Mouse (Mus musculus): Measurements from ENCODE around the gene Tmem91. TPM values are rescaled to one million over a fixed set of nuclear protein-coding genes. Genes with fewer than 3 reads are reported as not detected.

The Tmem91 gene
- total RNA-seq, 1 experiment, result 0.94 TPM

- no peak for TF ChIP-seq ZC3H11A (IDR thresholded peaks at IDR 0.05; ENCODE audit: borderline replicate concordance, low read depth, low read length)
- TF ChIP-seq CHD2 (IDR thresholded peaks at IDR 0.05; ENCODE audit: low read depth, low read length), result no peak
- no peak for TF ChIP-seq HCFC1 (IDR thresholded peaks at IDR 0.05; ENCODE audit: borderline replicate concordance, insufficient read depth, low read length)
- TF ChIP-seq ZNF384 (IDR thresholded peaks at IDR 0.05; ENCODE audit: low read depth, low read length), result no peak
- TF ChIP-seq MAFK (IDR thresholded peaks at IDR 0.05; ENCODE audit: insufficient read depth, low read depth, low read length), result no peak
- Histone ChIP-seq H3K9me3 (ENCODE audit: control insufficient read depth, insufficient read depth, low read depth, low read length) (no peaks in the 10 kb centered on the region), H3K36me3 (ENCODE audit: control insufficient read depth, insufficient read depth, low read length, poor library complexity, severe bottlenecking) (peaks cover 26% of the 10 kb centered on the region), H3K9ac (ENCODE audit: insufficient read depth, low read depth, low read length, poor library complexity, severe bottlenecking) (no peak overlapping the region), H3K4me3 (ENCODE audit: insufficient read depth in 1 of 2, low read depth in 1 of 2, low read length in 2 of 2, poor library complexity in 1 of 2, severe bottlenecking in 1 of 2) (no peak overlapping the region), H3K27ac (ENCODE audit: insufficient read depth, low read depth, low read length, poor library complexity, severe bottlenecking) (no peak overlapping the region), H3K4me1 (ENCODE audit: control insufficient read depth in 2 of 2, insufficient read depth in 2 of 2, low read length in 2 of 2, poor library complexity in 1 of 2) (peaks cover 0 to 19% of the 10 kb centered on the region in 2 experiments; a peak in 3 of 4 replicates)
- in situ Hi-C loops (cut with MboI; ENCODE audit: low sequenced_read_pairs in 2 of 2, unreplicated experiment in 2 of 2), result no loop called here
- no peak for DNase-seq (ENCODE audit: low read depth, low spot score)
Observed at GRCm38 (mm10) chr7:25624851-25625250, 50.1 kb downstream of the Tmem91 start.

- no peaks in the 10 kb centered on the region for H3K9me3 ChIP-seq (ENCODE audit: control insufficient read depth, insufficient read depth, low read depth, low read length)
- H3K4me3 ChIP-seq (ENCODE audit: insufficient read depth in 1 of 2, low read depth in 1 of 2, low read length in 2 of 2, poor library complexity in 1 of 2, severe bottlenecking in 1 of 2), result no peak overlapping the region
- in situ Hi-C loops (cut with MboI; ENCODE audit: low sequenced_read_pairs in 2 of 2, unreplicated experiment in 2 of 2), result no loop called here
- DNase-seq (ENCODE audit: low read depth, low spot score), result no peak
- peaks cover 22% of the 10 kb centered on the region for H3K36me3 ChIP-seq (ENCODE audit: control insufficient read depth, insufficient read depth, low read length, poor library complexity, severe bottlenecking)
- H3K27ac ChIP-seq (ENCODE audit: insufficient read depth, low read depth, low read length, poor library complexity, severe bottlenecking), result no peak overlapping the region
- H3K9ac ChIP-seq (ENCODE audit: insufficient read depth, low read depth, low read length, poor library complexity, severe bottlenecking), result no peak overlapping the region
- TF ChIP-seq ZC3H11A (IDR thresholded peaks at IDR 0.05; ENCODE audit: borderline replicate concordance, low read depth, low read length) (no peak), CHD2 (IDR thresholded peaks at IDR 0.05; ENCODE audit: low read depth, low read length) (no peak), ZNF384 (IDR thresholded peaks at IDR 0.05; ENCODE audit: low read depth, low read length) (no peak), MAFK (IDR thresholded peaks at IDR 0.05; ENCODE audit: insufficient read depth, low read depth, low read length) (no peak), HCFC1 (IDR thresholded peaks at IDR 0.05; ENCODE audit: borderline replicate concordance, insufficient read depth, low read length) (no peak)
- peaks cover 0 to 19% of the 10 kb centered on the region in 2 experiments; a peak in 3 of 4 replicates for H3K4me1 ChIP-seq (ENCODE audit: control insufficient read depth in 2 of 2, insufficient read depth in 2 of 2, low read length in 2 of 2, poor library complexity in 1 of 2)
Observed at GRCm38 (mm10) chr7:25623857-25624370, 51.1 kb downstream of the Tmem91 start.

- Histone ChIP-seq H3K9me3 (ENCODE audit: control insufficient read depth, insufficient read depth, low read depth, low read length) (no peaks in the 10 kb centered on the region), H3K27ac (ENCODE audit: insufficient read depth, low read depth, low read length, poor library complexity, severe bottlenecking) (no peak overlapping the region), H3K4me1 (ENCODE audit: control insufficient read depth in 2 of 2, insufficient read depth in 2 of 2, low read length in 2 of 2, poor library complexity in 1 of 2) (peaks cover 1 to 13% of the 10 kb centered on the region in 2 experiments; a peak in 3 of 4 replicates), H3K36me3 (ENCODE audit: control insufficient read depth, insufficient read depth, low read length, poor library complexity, severe bottlenecking) (peaks cover 22% of the 10 kb centered on the region), H3K4me3 (ENCODE audit: insufficient read depth in 1 of 2, low read depth in 1 of 2, low read length in 2 of 2, poor library complexity in 1 of 2, severe bottlenecking in 1 of 2) (no peak overlapping the region), H3K9ac (ENCODE audit: insufficient read depth, low read depth, low read length, poor library complexity, severe bottlenecking) (no peak overlapping the region)
- in situ Hi-C loops (cut with MboI; ENCODE audit: low sequenced_read_pairs in 2 of 2, unreplicated experiment in 2 of 2), result no loop called here
- TF ChIP-seq ZNF384 (IDR thresholded peaks at IDR 0.05; ENCODE audit: low read depth, low read length), result no peak
- no peak for TF ChIP-seq CHD2 (IDR thresholded peaks at IDR 0.05; ENCODE audit: low read depth, low read length)
- TF ChIP-seq MAFK (IDR thresholded peaks at IDR 0.05; ENCODE audit: insufficient read depth, low read depth, low read length), result no peak
- no peak for TF ChIP-seq HCFC1 (IDR thresholded peaks at IDR 0.05; ENCODE audit: borderline replicate concordance, insufficient read depth, low read length)
- no peak for TF ChIP-seq ZC3H11A (IDR thresholded peaks at IDR 0.05; ENCODE audit: borderline replicate concordance, low read depth, low read length)
- no peak for DNase-seq (ENCODE audit: low read depth, low spot score)
Observed at GRCm38 (mm10) chr7:25620751-25621150, 54.2 kb downstream of the Tmem91 start.

- TF ChIP-seq ZC3H11A (IDR thresholded peaks at IDR 0.05; ENCODE audit: borderline replicate concordance, low read depth, low read length) (no peak), HCFC1 (IDR thresholded peaks at IDR 0.05; ENCODE audit: borderline replicate concordance, insufficient read depth, low read length) (no peak), CHD2 (IDR thresholded peaks at IDR 0.05; ENCODE audit: low read depth, low read length) (no peak), ZNF384 (IDR thresholded peaks at IDR 0.05; ENCODE audit: low read depth, low read length) (no peak), MAFK (IDR thresholded peaks at IDR 0.05; ENCODE audit: insufficient read depth, low read depth, low read length) (no peak)
- DNase-seq (ENCODE audit: low read depth, low spot score), result no peak
- Histone ChIP-seq H3K9ac (ENCODE audit: insufficient read depth, low read depth, low read length, poor library complexity, severe bottlenecking) (peak overlapping the region; percentile 91; the same call in 1 of the 2 replicates), H3K4me3 (ENCODE audit: insufficient read depth in 1 of 2, low read depth in 1 of 2, low read length in 2 of 2, poor library complexity in 1 of 2, severe bottlenecking in 1 of 2) (peak overlapping the region; percentile 83 to 87), H3K9me3 (ENCODE audit: control insufficient read depth, insufficient read depth, low read depth, low read length) (no peaks in the 10 kb centered on the region), H3K36me3 (ENCODE audit: control insufficient read depth, insufficient read depth, low read length, poor library complexity, severe bottlenecking) (peaks cover 20% of the 10 kb centered on the region), H3K4me1 (ENCODE audit: control insufficient read depth in 2 of 2, insufficient read depth in 2 of 2, low read length in 2 of 2, poor library complexity in 1 of 2) (peaks cover 1 to 13% of the 10 kb centered on the region in 2 experiments; a peak in 3 of 4 replicates), H3K27ac (ENCODE audit: insufficient read depth, low read depth, low read length, poor library complexity, severe bottlenecking) (no peak overlapping the region)
- in situ Hi-C loops (cut with MboI; ENCODE audit: low sequenced_read_pairs in 2 of 2, unreplicated experiment in 2 of 2), result no loop called here
Observed at GRCm38 (mm10) chr7:25620101-25620500, 54.9 kb downstream of the Tmem91 start.

All from ES-E14 (cell line).